Mouse (Mus musculus): Measurements from ENCODE around the gene Kti12. TPM values are rescaled to one million over a fixed set of nuclear protein-coding genes. Genes with fewer than 3 reads are reported as not detected.
A peak's percentile ranks its signal among the peaks of the same experiment; 100 is the strongest.

The Kti12 gene
- 59.3 and 60.9 TPM in 2 replicates for polyA plus RNA-seq (2014; fragmentation: Nextera tagmentation; extraction: Ambion mirVana)

DNA sequence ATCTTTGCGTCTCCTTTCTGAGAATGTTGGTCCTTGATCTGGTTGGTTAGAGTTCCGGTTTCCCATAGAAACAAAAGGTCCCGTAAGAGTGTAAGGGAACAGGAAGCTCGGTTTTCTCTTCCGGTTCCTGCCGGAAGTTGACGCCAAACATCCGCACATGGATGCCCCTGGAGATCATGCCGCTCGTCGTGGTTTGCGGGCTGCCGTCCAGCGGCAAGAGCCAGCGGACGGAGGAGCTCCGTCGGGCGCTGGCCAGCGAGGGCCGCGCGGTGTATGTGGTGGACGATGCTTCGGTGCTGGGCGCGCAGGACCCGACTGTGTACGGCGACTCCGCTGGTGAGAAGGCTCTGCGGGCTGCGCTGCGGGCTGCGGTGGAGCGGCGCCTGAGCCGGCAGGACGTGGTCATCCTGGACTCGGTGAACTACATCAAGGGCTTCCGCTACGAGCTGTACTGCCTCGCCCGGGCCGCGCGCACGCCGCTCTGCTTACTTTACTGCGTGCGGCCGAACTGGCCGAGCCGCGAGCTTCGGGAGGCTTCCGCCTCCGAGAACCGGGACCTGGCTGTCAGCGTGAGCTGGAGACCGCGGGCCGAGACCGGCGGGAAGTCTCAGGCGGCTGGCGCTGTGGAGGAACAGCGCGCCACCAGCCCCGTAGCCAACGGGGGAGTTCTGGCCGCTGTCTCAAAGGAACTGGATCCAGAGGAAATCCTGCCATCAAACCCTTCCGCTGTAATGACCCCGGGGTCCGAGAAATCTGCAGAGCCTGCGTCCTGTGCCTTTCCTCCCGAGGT is at the start of gene Kti12:
Gene Kti12, plus strand, starts transcription at position 71 of the 790 bp plus-strand sequence.
- under 1% methylated on average over 77 of the region's 77 CpGs for WGBS
- Histone ChIP-seq H3K36me3 (ENCODE audit: control insufficient read depth, insufficient read depth, low read length) (no peaks in the 10 kb centered on the region; the same call in 1 of the 2 replicates), H3K9ac (ENCODE audit: low read length) (peak within 1 kb of the TSS; percentile 84), H3K27ac (replicated peaks; ENCODE audit: low read depth, low read length) (peak within 1 kb of the TSS; percentile 88), H3K9me3 (ENCODE audit: control insufficient read depth, low read length) (no peaks in the 10 kb centered on the region), H3K4me3 (ENCODE audit: low read depth, low read length) (peak within 1 kb of the TSS; percentile 93), H3K4me2 (ENCODE audit: low read depth, severe bottlenecking) (peak within 1 kb of the TSS; percentile 97), H3K4me1 (ENCODE audit: control insufficient read depth, insufficient read depth, low read length) (peaks cover 8% of the 10 kb centered on the region; the same call in 1 of the 2 replicates), H3K27me3 (ENCODE audit: control insufficient read depth, insufficient read depth, low read length) (no peaks in the 10 kb centered on the region)
- DNase-seq (ENCODE audit: low spot score) (peak; percentile 85), ATAC-seq (ENCODE audit: insufficient number of reproducible peaks, low FRiP score, low TSS enrichment, low read depth) (peak; percentile 83)

DNA sequence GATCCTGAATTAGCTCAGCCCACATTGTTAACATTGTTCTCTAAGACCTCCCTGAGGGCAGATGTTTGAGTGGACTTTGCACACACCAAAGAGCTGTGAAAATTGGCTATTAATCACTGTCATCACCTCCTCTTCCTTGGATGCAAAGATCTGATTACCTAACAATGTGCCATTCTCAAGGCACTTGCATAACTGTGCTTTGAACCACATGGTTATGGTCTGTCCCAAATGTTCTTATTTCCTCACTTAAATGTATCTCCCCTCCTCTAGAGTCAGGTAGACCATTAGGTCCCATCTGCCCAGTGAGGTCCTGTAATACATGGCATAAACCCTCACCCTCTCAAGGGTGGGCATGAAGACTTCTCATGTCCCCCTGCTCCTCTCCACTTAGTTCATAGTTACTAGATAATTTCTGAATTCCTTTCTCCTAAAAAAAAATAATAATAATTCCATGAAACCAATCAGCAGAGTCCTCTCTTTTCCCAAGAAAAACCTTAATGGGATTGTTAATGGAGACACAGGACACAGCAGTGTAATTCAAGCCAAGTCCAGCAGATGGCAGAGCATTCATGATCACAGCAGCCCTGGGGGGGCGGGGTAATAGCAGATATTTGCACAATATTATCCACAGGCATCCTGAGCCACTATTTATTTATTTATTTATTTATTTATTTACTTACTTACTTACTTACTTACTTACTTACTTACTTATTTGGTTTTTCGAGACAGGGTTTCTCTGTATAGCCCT is 49.3 kb upstream of the Kti12 start:
- ATAC-seq (ENCODE audit: insufficient number of reproducible peaks, low FRiP score, low TSS enrichment, low read depth) (no peak), DNase-seq (ENCODE audit: low spot score) (peak; percentile 78)
- H3K9ac ChIP-seq (ENCODE audit: low read length) = no peak overlapping the region
- no peaks in the 10 kb centered on the region for H3K9me3 ChIP-seq (ENCODE audit: control insufficient read depth, low read length)
- no peaks in the 10 kb centered on the region for H3K36me3 ChIP-seq (ENCODE audit: control insufficient read depth, insufficient read depth, low read length)
- H3K4me2 ChIP-seq (ENCODE audit: low read depth, severe bottlenecking) = no peak overlapping the region
- no peaks in the 10 kb centered on the region for H3K4me1 ChIP-seq (ENCODE audit: control insufficient read depth, insufficient read depth, low read length)
- H3K4me3 ChIP-seq (ENCODE audit: low read depth, low read length) = no peak overlapping the region
- no peak overlapping the region for H3K27ac ChIP-seq (replicated peaks; ENCODE audit: low read depth, low read length)
- H3K27me3 ChIP-seq (ENCODE audit: control insufficient read depth, insufficient read depth, low read length) = no peaks in the 10 kb centered on the region
- WGBS = 47% methylated on average over 2 of the region's 2 CpGs

DNA sequence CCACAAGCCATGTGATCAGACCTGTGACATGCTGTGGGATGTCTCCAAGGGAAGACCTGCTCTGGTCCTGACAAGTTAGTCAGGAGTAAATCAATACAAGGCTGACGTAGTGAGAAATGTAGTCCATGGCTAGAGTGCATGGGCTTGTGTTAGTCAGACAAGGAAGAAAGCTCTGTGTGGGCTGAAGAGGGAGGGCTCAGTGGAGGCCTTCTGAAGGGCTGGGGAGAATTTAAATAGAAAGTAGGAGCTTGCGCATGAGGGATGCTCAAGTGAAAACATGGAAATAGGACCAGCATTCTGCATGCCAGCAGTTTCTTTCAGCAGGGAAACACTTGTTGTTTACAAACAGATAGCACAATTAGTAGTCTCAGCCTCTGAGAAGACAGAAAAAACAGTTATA is 44.0 kb upstream of the Kti12 start:
- ATAC-seq (ENCODE audit: insufficient number of reproducible peaks, low FRiP score, low TSS enrichment, low read depth) = no peak
- Histone ChIP-seq H3K4me1 (ENCODE audit: control insufficient read depth, insufficient read depth, low read length) (no peaks in the 10 kb centered on the region), H3K4me3 (ENCODE audit: low read depth, low read length) (no peak overlapping the region), H3K9me3 (ENCODE audit: control insufficient read depth, low read length) (no peaks in the 10 kb centered on the region), H3K27me3 (ENCODE audit: control insufficient read depth, insufficient read depth, low read length) (no peaks in the 10 kb centered on the region), H3K4me2 (ENCODE audit: low read depth, severe bottlenecking) (no peak overlapping the region), H3K9ac (ENCODE audit: low read length) (no peak overlapping the region), H3K27ac (replicated peaks; ENCODE audit: low read depth, low read length) (no peak overlapping the region), H3K36me3 (ENCODE audit: control insufficient read depth, insufficient read depth, low read length) (no peaks in the 10 kb centered on the region)
- no peak for DNase-seq (ENCODE audit: low spot score)
- 84% methylated on average over 2 of the region's 2 CpGs for WGBS

DNA sequence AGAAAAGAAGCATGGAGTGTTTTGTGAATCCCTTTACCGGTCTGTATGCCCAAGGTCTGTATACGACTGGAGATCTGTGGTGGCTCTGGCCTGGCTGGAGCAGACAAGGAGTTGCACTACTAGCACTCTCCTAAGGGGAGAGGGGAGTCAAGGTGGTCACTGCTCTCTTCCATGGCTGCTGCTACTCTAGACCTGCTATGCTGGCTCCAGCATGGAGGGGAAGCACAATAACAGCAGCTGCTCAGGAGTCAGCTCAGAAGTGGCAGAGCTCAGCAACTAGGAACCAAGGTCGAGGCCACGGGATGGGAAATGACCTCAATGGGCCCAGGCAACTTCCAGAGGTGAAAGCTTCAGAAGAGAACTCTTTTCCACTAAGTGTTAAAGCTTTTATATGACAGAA is 36.4 kb upstream of the Kti12 start:
- ATAC-seq (ENCODE audit: insufficient number of reproducible peaks, low FRiP score, low TSS enrichment, low read depth) = no peak
- 64% methylated on average over 4 of the region's 4 CpGs for WGBS
- H3K9ac ChIP-seq (ENCODE audit: low read length) = no peak overlapping the region
- H3K27ac ChIP-seq (replicated peaks; ENCODE audit: low read depth, low read length) = no peak overlapping the region
- H3K4me1 ChIP-seq (ENCODE audit: control insufficient read depth, insufficient read depth, low read length) = no peaks in the 10 kb centered on the region
- no peak overlapping the region for H3K4me3 ChIP-seq (ENCODE audit: low read depth, low read length)
- no peaks in the 10 kb centered on the region for H3K27me3 ChIP-seq (ENCODE audit: control insufficient read depth, insufficient read depth, low read length)
- H3K4me2 ChIP-seq (ENCODE audit: low read depth, severe bottlenecking) = no peak overlapping the region
- H3K9me3 ChIP-seq (ENCODE audit: control insufficient read depth, low read length) = no peaks in the 10 kb centered on the region
- DNase-seq (ENCODE audit: low spot score) = no peak
- H3K36me3 ChIP-seq (ENCODE audit: control insufficient read depth, insufficient read depth, low read length) = no peaks in the 10 kb centered on the region

DNA sequence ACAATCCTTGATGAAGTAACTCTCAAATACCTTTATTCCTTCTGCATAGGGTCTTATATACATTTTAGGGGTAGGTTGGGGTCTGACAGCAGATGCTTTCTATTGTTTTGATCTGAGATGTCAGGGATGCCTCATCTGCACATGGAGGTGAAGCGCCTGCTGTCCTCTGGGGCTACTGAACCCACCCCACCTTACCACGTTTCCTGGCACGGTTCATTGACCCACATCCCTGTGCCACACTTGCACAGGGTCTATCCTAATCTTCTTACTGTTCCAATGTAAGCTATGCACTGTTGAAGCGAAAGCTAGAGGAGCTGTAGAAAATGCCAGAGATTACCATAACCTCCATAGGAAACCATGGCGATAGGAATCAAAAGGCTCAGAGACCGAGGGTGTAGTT is 36.0 kb upstream of the Kti12 start:
- Histone ChIP-seq H3K27ac (replicated peaks; ENCODE audit: low read depth, low read length) (no peak overlapping the region), H3K36me3 (ENCODE audit: control insufficient read depth, insufficient read depth, low read length) (no peaks in the 10 kb centered on the region), H3K9ac (ENCODE audit: low read length) (no peak overlapping the region), H3K4me3 (ENCODE audit: low read depth, low read length) (no peak overlapping the region), H3K4me1 (ENCODE audit: control insufficient read depth, insufficient read depth, low read length) (no peaks in the 10 kb centered on the region), H3K27me3 (ENCODE audit: control insufficient read depth, insufficient read depth, low read length) (no peaks in the 10 kb centered on the region), H3K9me3 (ENCODE audit: control insufficient read depth, low read length) (no peaks in the 10 kb centered on the region), H3K4me2 (ENCODE audit: low read depth, severe bottlenecking) (no peak overlapping the region)
- ATAC-seq (ENCODE audit: insufficient number of reproducible peaks, low FRiP score, low TSS enrichment, low read depth) (no peak), DNase-seq (ENCODE audit: low spot score) (no peak)
- WGBS = 81% methylated on average over 6 of the region's 6 CpGs

DNA sequence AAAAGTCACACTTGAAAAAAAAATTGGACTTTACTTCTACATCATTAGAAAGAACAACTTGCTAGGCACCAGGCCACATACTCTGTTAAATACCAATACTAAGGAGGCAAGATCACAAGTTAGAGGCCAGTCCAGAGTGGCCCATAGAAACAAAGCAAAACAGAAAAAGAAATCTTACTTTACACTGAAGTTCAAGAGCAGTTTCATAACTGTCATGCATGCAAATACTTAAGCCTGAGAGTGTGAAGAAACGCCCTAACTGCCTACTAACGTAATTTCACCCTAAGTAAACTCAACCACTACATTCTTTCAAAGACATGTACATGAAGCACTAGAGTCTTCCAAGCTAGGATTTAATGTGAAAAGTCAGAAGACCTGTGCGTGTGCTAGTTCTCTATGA is 21.9 kb upstream of the Kti12 start:
- H3K9ac ChIP-seq (ENCODE audit: low read length) = no peak overlapping the region
- H3K9me3 ChIP-seq (ENCODE audit: control insufficient read depth, low read length) = no peaks in the 10 kb centered on the region
- peaks cover 16% of the 10 kb centered on the region; the same call in 1 of the 2 replicates for H3K36me3 ChIP-seq (ENCODE audit: control insufficient read depth, insufficient read depth, low read length)
- H3K4me2 ChIP-seq (ENCODE audit: low read depth, severe bottlenecking) = no peak overlapping the region
- H3K27me3 ChIP-seq (ENCODE audit: control insufficient read depth, insufficient read depth, low read length) = no peaks in the 10 kb centered on the region
- WGBS = 97% methylated on average over 3 of the region's 3 CpGs
- ATAC-seq (ENCODE audit: insufficient number of reproducible peaks, low FRiP score, low TSS enrichment, low read depth) (no peak), DNase-seq (ENCODE audit: low spot score) (no peak)
- no peaks in the 10 kb centered on the region for H3K4me1 ChIP-seq (ENCODE audit: control insufficient read depth, insufficient read depth, low read length)
- no peak overlapping the region for H3K27ac ChIP-seq (replicated peaks; ENCODE audit: low read depth, low read length)
- no peak overlapping the region for H3K4me3 ChIP-seq (ENCODE audit: low read depth, low read length)

DNA sequence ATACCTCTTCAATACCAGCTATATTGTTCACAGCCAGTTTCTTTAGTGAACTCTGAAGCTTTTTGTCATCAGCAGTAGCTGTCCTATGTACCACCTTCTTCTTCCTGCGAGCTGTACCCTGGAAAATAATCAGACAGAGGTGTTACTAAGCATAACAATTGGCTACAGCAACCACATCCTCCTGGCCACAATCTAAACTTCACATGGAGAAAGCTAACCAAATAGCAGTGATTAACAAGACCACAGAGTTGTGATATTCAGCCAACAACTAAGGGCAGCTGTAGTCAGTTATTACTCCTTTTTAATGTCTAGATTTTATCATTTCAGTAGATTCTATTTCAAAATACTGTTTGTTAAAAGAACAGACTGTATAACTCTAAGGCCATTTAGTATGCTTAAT is 21.5 kb upstream of the Kti12 start:
- no peaks in the 10 kb centered on the region for H3K9me3 ChIP-seq (ENCODE audit: control insufficient read depth, low read length)
- no peak overlapping the region for H3K27ac ChIP-seq (replicated peaks; ENCODE audit: low read depth, low read length)
- ATAC-seq (ENCODE audit: insufficient number of reproducible peaks, low FRiP score, low TSS enrichment, low read depth) (no peak), DNase-seq (ENCODE audit: low spot score) (no peak)
- peaks cover 16% of the 10 kb centered on the region; the same call in 1 of the 2 replicates for H3K36me3 ChIP-seq (ENCODE audit: control insufficient read depth, insufficient read depth, low read length)
- H3K27me3 ChIP-seq (ENCODE audit: control insufficient read depth, insufficient read depth, low read length) = no peaks in the 10 kb centered on the region
- no peak overlapping the region for H3K4me2 ChIP-seq (ENCODE audit: low read depth, severe bottlenecking)
- H3K4me3 ChIP-seq (ENCODE audit: low read depth, low read length) = no peak overlapping the region
- H3K9ac ChIP-seq (ENCODE audit: low read length) = no peak overlapping the region
- H3K4me1 ChIP-seq (ENCODE audit: control insufficient read depth, insufficient read depth, low read length) = no peaks in the 10 kb centered on the region
- 88% methylated on average over 1 of the region's 1 CpGs for whole genome bisulfite sequencing

DNA sequence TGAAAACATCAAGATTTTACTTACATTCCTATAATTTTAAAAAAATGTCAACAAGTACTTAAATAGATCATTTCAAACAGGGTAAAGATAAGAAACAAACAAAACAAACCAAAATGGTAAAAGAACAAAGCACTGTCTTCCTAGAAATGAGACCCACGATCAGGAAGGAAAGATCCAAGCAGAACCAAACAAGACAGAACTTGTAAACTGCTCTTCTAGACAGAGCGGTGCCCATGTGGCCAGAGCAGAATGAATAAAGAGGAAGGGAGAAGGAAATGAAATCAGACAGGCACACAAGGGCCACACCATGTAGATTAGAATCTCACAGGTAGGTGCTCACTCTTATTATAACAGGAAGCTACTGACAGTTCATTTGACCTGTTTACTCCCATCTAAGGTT is 20.9 kb upstream of the Kti12 start:
- Histone ChIP-seq H3K36me3 (ENCODE audit: control insufficient read depth, insufficient read depth, low read length) (peaks cover 16% of the 10 kb centered on the region; the same call in 1 of the 2 replicates), H3K27ac (replicated peaks; ENCODE audit: low read depth, low read length) (no peak overlapping the region), H3K4me2 (ENCODE audit: low read depth, severe bottlenecking) (no peak overlapping the region), H3K4me1 (ENCODE audit: control insufficient read depth, insufficient read depth, low read length) (no peaks in the 10 kb centered on the region), H3K9me3 (ENCODE audit: control insufficient read depth, low read length) (no peaks in the 10 kb centered on the region), H3K9ac (ENCODE audit: low read length) (no peak overlapping the region), H3K27me3 (ENCODE audit: control insufficient read depth, insufficient read depth, low read length) (no peaks in the 10 kb centered on the region), H3K4me3 (ENCODE audit: low read depth, low read length) (no peak overlapping the region)
- DNase-seq (ENCODE audit: low spot score) (no peak), ATAC-seq (ENCODE audit: insufficient number of reproducible peaks, low FRiP score, low TSS enrichment, low read depth) (no peak)
- 92% methylated on average over 2 of the region's 2 CpGs for WGBS
